Mouse (Mus musculus): ENCODE measurements around the gene Tkfc. TPM values are rescaled to one million over a fixed set of nuclear protein-coding genes. Genes with fewer than 3 reads are reported as not detected.

Gene Tkfc
- polyA plus RNA-seq, 1 experiment from 2014 or later: 26.1 TPM

DNA sequence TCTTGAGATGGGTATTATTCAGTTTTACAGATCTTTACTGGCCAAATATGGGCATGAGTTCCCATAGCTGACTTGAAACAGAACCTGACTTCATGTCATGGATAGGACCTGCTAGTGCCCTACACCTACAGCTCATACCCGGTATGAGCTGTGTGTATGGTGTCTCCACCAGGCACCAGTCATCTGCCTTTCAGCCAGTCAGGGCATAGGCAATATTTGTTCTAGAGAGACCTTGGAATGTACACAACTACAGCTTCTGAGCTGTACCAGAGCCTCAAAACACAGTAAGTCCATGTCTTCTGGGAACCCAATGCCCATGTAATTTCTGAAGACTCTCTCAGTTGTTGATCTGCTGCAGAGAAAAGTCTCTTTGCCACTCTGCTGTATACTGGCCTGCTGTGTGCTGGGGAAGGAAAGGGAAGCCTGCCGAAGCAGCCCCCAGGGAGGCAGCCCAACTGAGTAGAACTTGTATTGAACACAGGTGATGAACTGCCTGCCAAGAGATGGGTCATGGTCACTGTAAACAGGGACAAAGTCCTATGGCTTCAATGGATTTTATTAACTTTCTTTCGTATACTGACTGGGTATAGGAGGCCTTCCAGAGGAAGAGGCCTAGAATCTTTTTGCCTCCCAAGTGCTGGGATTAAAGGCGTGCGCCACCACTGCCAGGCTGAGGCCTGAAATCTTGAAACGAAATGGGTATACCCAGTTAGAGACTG lies 13.6 kb downstream of the Tkfc start:
- Histone ChIP-seq H3K4me1 (replicated peaks; ENCODE audit: control insufficient read depth, insufficient read depth, low read length) (no peaks in the 10 kb centered on the region), H3K9me3 (ENCODE audit: control insufficient read depth, low read length) (no peaks in the 10 kb centered on the region), H3K36me3 (ENCODE audit: control insufficient read depth, insufficient read depth, low read length) (no peaks in the 10 kb centered on the region; the same call in 1 of the 2 replicates), H3K27ac (ENCODE audit: low read depth, low read length) (no peak overlapping the region), H3K4me2 (ENCODE audit: low read depth, low read length, severe bottlenecking) (no peak overlapping the region), H3K27me3 (ENCODE audit: control insufficient read depth, insufficient read depth, low read length) (no peaks in the 10 kb centered on the region), H3K9ac (ENCODE audit: low read length) (no peak overlapping the region), H3K4me3 (ENCODE audit: low read depth, low read length) (no peak overlapping the region)
- 95% methylated on average over 6 of the region's 6 CpGs for WGBS
- DNase-seq (ENCODE audit: low spot score) (no peak), ATAC-seq (replicated peaks; ENCODE audit: low FRiP score) (no peak)

GRCm38 (mm10) chr19:10590301-10590700 lies 15.2 kb downstream of the Tkfc start:
- Histone ChIP-seq H3K9ac (ENCODE audit: low read length) (no peak overlapping the region), H3K36me3 (ENCODE audit: control insufficient read depth, insufficient read depth, low read length) (no peaks in the 10 kb centered on the region; the same call in 1 of the 2 replicates), H3K4me3 (ENCODE audit: low read depth, low read length) (no peak overlapping the region), H3K27me3 (ENCODE audit: control insufficient read depth, insufficient read depth, low read length) (no peaks in the 10 kb centered on the region), H3K4me2 (ENCODE audit: low read depth, low read length, severe bottlenecking) (no peak overlapping the region), H3K27ac (ENCODE audit: low read depth, low read length) (no peak overlapping the region), H3K4me1 (replicated peaks; ENCODE audit: control insufficient read depth, insufficient read depth, low read length) (no peaks in the 10 kb centered on the region), H3K9me3 (ENCODE audit: control insufficient read depth, low read length) (no peaks in the 10 kb centered on the region)
- DNase-seq (ENCODE audit: low spot score) (no peak), ATAC-seq (replicated peaks; ENCODE audit: low FRiP score) (no peak)
- WGBS: 64% methylated on average over 3 of the region's 3 CpGs

- no peaks in the 10 kb centered on the region; the same call in 1 of the 2 replicates for H3K36me3 ChIP-seq (ENCODE audit: control insufficient read depth, insufficient read depth, low read length)
- no peak overlapping the region for H3K4me2 ChIP-seq (ENCODE audit: low read depth, low read length, severe bottlenecking)
- H3K9ac ChIP-seq (ENCODE audit: low read length): no peak overlapping the region
- H3K27ac ChIP-seq (ENCODE audit: low read depth, low read length): no peak overlapping the region
- DNase-seq (ENCODE audit: low spot score) (no peak), ATAC-seq (replicated peaks; ENCODE audit: low FRiP score) (no peak)
- H3K4me3 ChIP-seq (ENCODE audit: low read depth, low read length): no peak overlapping the region
- WGBS: 69% methylated on average over 5 of the region's 5 CpGs
- no peaks in the 10 kb centered on the region for H3K4me1 ChIP-seq (replicated peaks; ENCODE audit: control insufficient read depth, insufficient read depth, low read length)
- no peaks in the 10 kb centered on the region for H3K9me3 ChIP-seq (ENCODE audit: control insufficient read depth, low read length)
- no peaks in the 10 kb centered on the region for H3K27me3 ChIP-seq (ENCODE audit: control insufficient read depth, insufficient read depth, low read length)
Measured at GRCm38 (mm10) chr19:10589127-10589857, 16.2 kb downstream of the Tkfc start.

DNA sequence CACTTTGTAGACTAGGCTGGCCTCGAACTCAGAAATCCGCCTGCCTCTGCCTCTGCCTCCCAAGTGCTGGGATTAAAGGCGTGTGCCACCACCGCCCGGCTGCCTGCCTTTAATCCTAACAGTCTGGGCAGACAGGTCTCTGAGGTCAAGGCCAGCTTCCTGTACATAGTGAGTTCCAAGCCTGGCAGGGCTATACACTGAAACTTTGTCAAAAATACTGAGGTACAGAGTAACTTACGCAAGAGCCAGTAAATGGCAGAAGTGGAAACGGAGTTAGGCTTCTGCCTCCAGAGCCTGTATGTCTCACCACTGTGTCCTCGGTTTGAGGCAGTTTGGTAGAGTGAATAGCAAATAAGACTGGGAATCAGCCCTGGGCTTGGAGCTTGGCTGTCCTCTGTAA lies 18.2 kb downstream of the Tkfc start:
- no peak overlapping the region for H3K27ac ChIP-seq (ENCODE audit: low read depth, low read length)
- no peaks in the 10 kb centered on the region for H3K4me1 ChIP-seq (replicated peaks; ENCODE audit: control insufficient read depth, insufficient read depth, low read length)
- H3K9ac ChIP-seq (ENCODE audit: low read length): no peak overlapping the region
- no peak overlapping the region for H3K4me2 ChIP-seq (ENCODE audit: low read depth, low read length, severe bottlenecking)
- 86% methylated on average over 8 of the region's 8 CpGs for WGBS
- H3K27me3 ChIP-seq (ENCODE audit: control insufficient read depth, insufficient read depth, low read length): no peaks in the 10 kb centered on the region
- H3K36me3 ChIP-seq (ENCODE audit: control insufficient read depth, insufficient read depth, low read length): no peaks in the 10 kb centered on the region
- H3K4me3 ChIP-seq (ENCODE audit: low read depth, low read length): no peak overlapping the region
- DNase-seq (ENCODE audit: low spot score) (no peak), ATAC-seq (replicated peaks; ENCODE audit: low FRiP score) (no peak)
- H3K9me3 ChIP-seq (ENCODE audit: control insufficient read depth, low read length): no peaks in the 10 kb centered on the region

GRCm38 (mm10) chr19:10585112-10585511 lies 20.3 kb downstream of the Tkfc start:
- no peaks in the 10 kb centered on the region for H3K27me3 ChIP-seq (ENCODE audit: control insufficient read depth, insufficient read depth, low read length)
- H3K9ac ChIP-seq (ENCODE audit: low read length): no peak overlapping the region
- H3K4me1 ChIP-seq (replicated peaks; ENCODE audit: control insufficient read depth, insufficient read depth, low read length): no peaks in the 10 kb centered on the region
- H3K4me2 ChIP-seq (ENCODE audit: low read depth, low read length, severe bottlenecking): no peak overlapping the region
- DNase-seq (ENCODE audit: low spot score): no peak
- no peak overlapping the region for H3K4me3 ChIP-seq (ENCODE audit: low read depth, low read length)
- no peaks in the 10 kb centered on the region for H3K9me3 ChIP-seq (ENCODE audit: control insufficient read depth, low read length)
- ATAC-seq (replicated peaks; ENCODE audit: low FRiP score): no peak
- no peaks in the 10 kb centered on the region for H3K36me3 ChIP-seq (ENCODE audit: control insufficient read depth, insufficient read depth, low read length)
- H3K27ac ChIP-seq (ENCODE audit: low read depth, low read length): no peak overlapping the region
- 91% methylated on average over 8 of the region's 8 CpGs for WGBS

GRCm38 (mm10) chr19:10583550-10584146 lies 21.8 kb downstream of the Tkfc start:
- Histone ChIP-seq H3K4me2 (ENCODE audit: low read depth, low read length, severe bottlenecking) (no peak overlapping the region), H3K4me3 (ENCODE audit: low read depth, low read length) (no peak overlapping the region), H3K36me3 (ENCODE audit: control insufficient read depth, insufficient read depth, low read length) (no peaks in the 10 kb centered on the region), H3K9me3 (ENCODE audit: control insufficient read depth, low read length) (no peaks in the 10 kb centered on the region), H3K4me1 (replicated peaks; ENCODE audit: control insufficient read depth, insufficient read depth, low read length) (no peaks in the 10 kb centered on the region), H3K27me3 (ENCODE audit: control insufficient read depth, insufficient read depth, low read length) (no peaks in the 10 kb centered on the region), H3K9ac (ENCODE audit: low read length) (no peak overlapping the region), H3K27ac (ENCODE audit: low read depth, low read length) (no peak overlapping the region)
- DNase-seq (ENCODE audit: low spot score) (peak; percentile 40), ATAC-seq (replicated peaks; ENCODE audit: low FRiP score) (no peak)
- WGBS: 83% methylated on average over 7 of the region's 7 CpGs

- DNase-seq (ENCODE audit: low spot score) (peak; percentile 30), ATAC-seq (replicated peaks; ENCODE audit: low FRiP score) (no peak)
- no peaks in the 10 kb centered on the region for H3K36me3 ChIP-seq (ENCODE audit: control insufficient read depth, insufficient read depth, low read length)
- H3K4me2 ChIP-seq (ENCODE audit: low read depth, low read length, severe bottlenecking): no peak overlapping the region
- no peaks in the 10 kb centered on the region for H3K27me3 ChIP-seq (ENCODE audit: control insufficient read depth, insufficient read depth, low read length)
- H3K9me3 ChIP-seq (ENCODE audit: control insufficient read depth, low read length): no peaks in the 10 kb centered on the region
- no peak overlapping the region for H3K9ac ChIP-seq (ENCODE audit: low read length)
- H3K4me3 ChIP-seq (ENCODE audit: low read depth, low read length): no peak overlapping the region
- 89% methylated on average over 6 of the region's 6 CpGs for WGBS
- H3K27ac ChIP-seq (ENCODE audit: low read depth, low read length): no peak overlapping the region
- H3K4me1 ChIP-seq (replicated peaks; ENCODE audit: control insufficient read depth, insufficient read depth, low read length): peaks cover 3% of the 10 kb centered on the region; the same call in 1 of the 2 replicates
Measured at GRCm38 (mm10) chr19:10581984-10582383, 23.5 kb downstream of the Tkfc start.

- Histone ChIP-seq H3K9ac (ENCODE audit: low read length) (no peak overlapping the region), H3K4me2 (ENCODE audit: low read depth, low read length, severe bottlenecking) (no peak overlapping the region), H3K9me3 (ENCODE audit: control insufficient read depth, low read length) (no peaks in the 10 kb centered on the region), H3K27me3 (ENCODE audit: control insufficient read depth, insufficient read depth, low read length) (no peaks in the 10 kb centered on the region), H3K36me3 (ENCODE audit: control insufficient read depth, insufficient read depth, low read length) (no peaks in the 10 kb centered on the region), H3K4me1 (replicated peaks; ENCODE audit: control insufficient read depth, insufficient read depth, low read length) (peaks cover 5% of the 10 kb centered on the region; the same call in 1 of the 2 replicates), H3K27ac (ENCODE audit: low read depth, low read length) (no peak overlapping the region), H3K4me3 (ENCODE audit: low read depth, low read length) (no peak overlapping the region)
- 86% methylated on average over 3 of the region's 3 CpGs for WGBS
- ATAC-seq (replicated peaks; ENCODE audit: low FRiP score): no peak
- DNase-seq (ENCODE audit: low spot score): no peak
Measured at GRCm38 (mm10) chr19:10580761-10581160, 24.7 kb downstream of the Tkfc start.

Data from forebrain, embryonic 11.5 days (tissue).